Mouse (Mus musculus) spleen, adult 2 months (tissue): ENCODE results near the gene Patl1.

ENCODE experiments used
- CTCF ChIP-seq: fragments of 200-500 bp; IDR thresholded peaks from 2 replicates; pipeline ENCODE4 v1.5.1; 2011; ENCODE audit warnings: mild to moderate bottlenecking, inconsistent platforms; ENCODE audit not compliant: insufficient read depth, insufficient read length, insufficient replicate concordance; ENCODE audit errors: extremely low read depth
- POLR2A ChIP-seq: fragments of 200-500 bp; IDR thresholded peaks from 2 replicates; pipeline ENCODE4 v1.6.1; 2011; ENCODE audit warnings: low read depth, low read length, inconsistent platforms

DNA sequence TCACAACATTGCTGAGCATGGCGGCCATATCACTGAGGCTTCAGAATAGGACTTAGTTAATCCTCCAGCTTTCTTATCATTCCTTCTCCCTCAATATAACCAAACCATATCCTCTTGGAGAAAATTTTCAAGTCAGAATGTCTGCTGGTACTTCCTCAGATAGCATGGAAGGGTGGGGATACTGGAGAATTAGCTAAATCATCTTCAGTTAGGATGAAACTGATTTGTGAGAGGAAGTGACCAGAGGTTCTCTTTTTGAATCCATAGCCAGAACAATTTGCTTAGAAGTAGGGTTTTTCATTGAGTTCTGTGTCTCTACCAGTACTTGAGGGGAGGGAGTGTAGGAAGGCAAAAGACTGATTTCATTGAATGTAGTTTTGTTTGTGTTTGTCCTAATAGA lies 9.9 kb downstream of the Patl1 start:
- TF ChIP-seq POLR2A: no peak
- no peak for TF ChIP-seq CTCF
